Mouse (Mus musculus): ENCODE results near the gene Imp4.
"Not testable (repeated sequence)": the region's sequence is repeated elsewhere in the genome, so short reads cannot be mapped to it uniquely, and the experiment has no call there.

The Imp4 gene

GRCm38 (mm10) chr1:34439215-34439960 is at the start of gene Imp4, which contains the start of gene Ccdc115:
Gene Imp4 (plus strand): TSS chr1:34439851.
Gene Ccdc115 (minus strand): TSS chr1:34439672.
- peak; percentile 89 to 94 for DNase-seq

GRCm38 (mm10) chr1:34396321-34396720 is 43.3 kb upstream of the Imp4 start:
- no peak for DNase-seq

GRCm38 (mm10) chr1:34399182-34399953 is 40.3 kb upstream of the Imp4 start:
- DNase-seq, result no peak

GRCm38 (mm10) chr1:34428466-34428865 is 11.2 kb upstream of the Imp4 start:
- DNase-seq, result no peak

GRCm38 (mm10) chr1:34429281-34429680 is 10.4 kb upstream of the Imp4 start:
- DNase-seq, result no peak

- no peak for DNase-seq
These were observed 8.7 kb upstream of the Imp4 start for GRCm38 (mm10) chr1:34430981-34431380.

GRCm38 (mm10) chr1:34431431-34431830 is 8.2 kb upstream of the Imp4 start:
- no peak for DNase-seq

- DNase-seq, result no peak
These were observed 7.3 kb upstream of the Imp4 start for GRCm38 (mm10) chr1:34432411-34432775.

- DNase-seq, result peak; percentile 17 to 31
These were observed 6.7 kb upstream of the Imp4 start for GRCm38 (mm10) chr1:34432776-34433481.

- peak; percentile 24 to 36 for DNase-seq
These were observed 5.6 kb upstream of the Imp4 start for GRCm38 (mm10) chr1:34433891-34434521.

- DNase-seq, result peak; percentile 76 to 84
These were observed 4.9 kb upstream of the Imp4 start for GRCm38 (mm10) chr1:34434660-34435160.

GRCm38 (mm10) chr1:34435371-34436120 is 4.1 kb upstream of the Imp4 start:
- no peak for DNase-seq

- DNase-seq, result no peak
These were observed 3.3 kb upstream of the Imp4 start for GRCm38 (mm10) chr1:34436374-34436773.

- not testable (repeated sequence) for DNase-seq
These were observed 2.3 kb upstream of the Imp4 start for GRCm38 (mm10) chr1:34437366-34437765.

GRCm38 (mm10) chr1:34438381-34439051 is 1.1 kb upstream of the Imp4 start:
- DNase-seq, result no peak

GRCm38 (mm10) chr1:34439961-34440630 is 445 bp downstream of the Imp4 start:
- DNase-seq, result no peak

- no peak for DNase-seq
These were observed 3.5 kb downstream of the Imp4 start for GRCm38 (mm10) chr1:34443124-34443523.

- no peak for DNase-seq
These were observed 18.8 kb downstream of the Imp4 start for GRCm38 (mm10) chr1:34458431-34458830.

- DNase-seq, result peak; percentile 77 to 85
These were observed 19.8 kb downstream of the Imp4 start, which contains the start of gene Ptpn18 for GRCm38 (mm10) chr1:34459284-34460060. Gene Ptpn18 (plus strand): TSS chr1:34459762.

- DNase-seq, result peak; percentile 38 to 51
These were observed 20.4 kb downstream of the Imp4 start for GRCm38 (mm10) chr1:34460061-34460441.

Data from thymus, adult 18-20 months (tissue).